Mouse (Mus musculus): ENCODE measurements around the gene Wdr61. TPM values are rescaled to one million over a fixed set of nuclear protein-coding genes. Genes with fewer than 3 reads are reported as not detected.

Wdr61 gene
- polyA plus RNA-seq, 1 experiment from 2014 or later = 152 TPM

DNA sequence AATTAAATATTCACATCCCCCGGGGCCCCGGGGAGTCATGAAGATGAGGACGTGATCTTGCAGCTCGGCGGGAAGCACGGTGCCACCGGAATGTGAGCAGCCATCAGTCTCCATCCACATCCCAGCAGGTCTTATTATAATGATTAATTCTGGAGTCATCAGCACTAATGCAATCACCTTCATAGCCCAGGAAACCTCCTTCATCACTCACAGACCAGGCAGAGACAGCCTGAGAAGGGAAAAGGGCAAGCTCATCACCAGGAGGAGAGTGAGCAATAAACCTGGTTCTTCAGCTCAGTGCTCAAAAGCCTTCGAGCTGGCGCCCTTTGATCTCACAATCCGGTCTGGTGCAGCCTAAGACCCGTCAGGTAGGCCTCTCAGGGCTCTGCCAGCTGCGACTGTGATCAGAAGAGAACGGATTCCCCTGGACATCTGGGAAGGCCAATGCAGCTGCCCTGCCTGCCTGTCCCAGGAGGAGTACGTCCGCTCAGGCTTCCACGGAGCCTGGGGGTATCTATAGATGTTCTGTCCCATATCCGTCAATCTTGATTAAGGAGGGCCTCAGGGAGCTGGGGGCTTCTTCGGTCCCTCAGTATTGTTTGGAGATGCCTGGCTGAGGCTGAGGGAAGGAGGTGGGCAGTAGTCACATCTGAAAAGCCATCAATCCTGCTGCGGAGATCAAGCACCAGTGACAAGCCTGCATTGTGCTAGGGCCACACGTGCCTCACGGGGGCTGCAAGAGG, 18.1 kb upstream of the Wdr61 start:
- Histone ChIP-seq H3K36me3 (no peaks in the 10 kb centered on the region), H3K9me3 (no peaks in the 10 kb centered on the region), H3K4me3 (replicated peaks) (no peak overlapping the region), H3K9ac (no peak overlapping the region), H3K4me2 (replicated peaks) (no peak overlapping the region), H3K4me1 (replicated peaks) (no peaks in the 10 kb centered on the region; the same call in 1 of the 2 replicates), H3K27ac (no peak overlapping the region), H3K27me3 (replicated peaks) (no peaks in the 10 kb centered on the region)
- 31% methylated on average over 21 of the region's 21 CpGs for WGBS
- peak; percentile 47; the same call in 1 of the 2 replicates for ATAC-seq

DNA sequence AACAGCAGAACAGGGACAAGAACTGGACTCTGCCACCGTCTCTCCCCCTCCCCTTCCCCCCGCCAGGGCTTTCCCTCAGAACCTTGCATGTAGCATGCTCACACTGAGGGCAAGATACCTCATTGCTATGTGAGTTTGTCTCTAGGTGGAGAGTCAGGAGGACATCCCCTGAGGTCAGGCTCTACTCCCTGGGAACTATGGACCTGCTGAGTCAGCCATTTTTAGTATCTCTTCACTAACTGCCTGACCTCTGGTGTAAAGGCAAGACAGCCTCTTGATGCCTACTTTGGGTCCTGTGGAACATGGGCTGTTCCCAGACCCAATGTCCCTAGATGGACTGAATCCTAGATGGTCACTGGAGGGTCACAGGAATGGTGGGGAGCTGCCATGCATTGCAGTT, 17.4 kb upstream of the Wdr61 start:
- no peaks in the 10 kb centered on the region; the same call in 1 of the 2 replicates for H3K4me1 ChIP-seq (replicated peaks)
- no peaks in the 10 kb centered on the region for H3K36me3 ChIP-seq
- no peaks in the 10 kb centered on the region for H3K9me3 ChIP-seq
- no peak overlapping the region for H3K4me2 ChIP-seq (replicated peaks)
- H3K9ac ChIP-seq = no peak overlapping the region
- H3K27ac ChIP-seq = no peak overlapping the region
- H3K27me3 ChIP-seq (replicated peaks) = no peaks in the 10 kb centered on the region
- no peak overlapping the region for H3K4me3 ChIP-seq (replicated peaks)
- 84% methylated on average over 2 of the region's 2 CpGs for WGBS
- ATAC-seq = no peak

DNA sequence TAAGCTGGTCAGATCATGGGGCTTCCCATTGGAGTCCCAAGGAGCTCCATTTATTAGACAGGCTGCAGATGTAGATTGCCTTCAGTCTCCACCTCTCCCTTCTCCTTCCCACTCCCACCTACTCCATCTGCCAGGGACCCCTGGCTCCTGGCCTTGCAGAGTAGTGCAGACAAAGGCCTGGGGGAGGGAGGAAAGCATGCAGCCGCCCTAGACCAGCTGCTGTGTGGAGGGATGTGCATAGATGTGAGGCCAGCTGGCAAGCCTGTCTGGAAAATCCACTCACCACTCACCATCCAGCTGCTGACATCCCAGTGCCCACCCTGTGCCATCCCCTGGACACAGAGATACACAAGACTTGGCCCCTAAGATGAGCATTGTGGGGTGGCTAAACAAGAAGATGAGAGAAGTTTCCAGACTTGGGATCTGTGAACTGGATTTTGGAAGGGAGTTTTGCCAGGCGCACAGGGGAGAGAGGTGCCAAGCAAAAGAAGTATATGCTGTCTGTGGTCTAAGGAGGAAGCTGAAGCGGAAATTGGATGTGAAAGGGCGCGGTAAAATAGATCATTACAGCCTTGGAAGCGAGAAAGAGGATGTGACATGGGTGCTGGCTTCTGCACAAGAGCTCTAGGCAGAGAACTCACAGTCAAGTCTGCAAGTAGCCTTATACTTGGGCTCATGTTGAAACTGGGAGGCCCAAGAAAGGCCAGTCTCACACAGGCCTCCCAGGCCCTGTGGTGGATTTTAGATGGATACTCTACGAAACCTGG, 16.1 kb upstream of the Wdr61 start:
- no peak overlapping the region for H3K4me2 ChIP-seq (replicated peaks)
- H3K36me3 ChIP-seq = no peaks in the 10 kb centered on the region
- WGBS = 84% methylated on average over 7 of the region's 7 CpGs
- no peak overlapping the region for H3K9ac ChIP-seq
- no peaks in the 10 kb centered on the region; the same call in 1 of the 2 replicates for H3K4me1 ChIP-seq (replicated peaks)
- no peak overlapping the region for H3K4me3 ChIP-seq (replicated peaks)
- H3K27ac ChIP-seq = no peak overlapping the region
- no peaks in the 10 kb centered on the region for H3K27me3 ChIP-seq (replicated peaks)
- ATAC-seq = no peak
- H3K9me3 ChIP-seq = no peaks in the 10 kb centered on the region

DNA sequence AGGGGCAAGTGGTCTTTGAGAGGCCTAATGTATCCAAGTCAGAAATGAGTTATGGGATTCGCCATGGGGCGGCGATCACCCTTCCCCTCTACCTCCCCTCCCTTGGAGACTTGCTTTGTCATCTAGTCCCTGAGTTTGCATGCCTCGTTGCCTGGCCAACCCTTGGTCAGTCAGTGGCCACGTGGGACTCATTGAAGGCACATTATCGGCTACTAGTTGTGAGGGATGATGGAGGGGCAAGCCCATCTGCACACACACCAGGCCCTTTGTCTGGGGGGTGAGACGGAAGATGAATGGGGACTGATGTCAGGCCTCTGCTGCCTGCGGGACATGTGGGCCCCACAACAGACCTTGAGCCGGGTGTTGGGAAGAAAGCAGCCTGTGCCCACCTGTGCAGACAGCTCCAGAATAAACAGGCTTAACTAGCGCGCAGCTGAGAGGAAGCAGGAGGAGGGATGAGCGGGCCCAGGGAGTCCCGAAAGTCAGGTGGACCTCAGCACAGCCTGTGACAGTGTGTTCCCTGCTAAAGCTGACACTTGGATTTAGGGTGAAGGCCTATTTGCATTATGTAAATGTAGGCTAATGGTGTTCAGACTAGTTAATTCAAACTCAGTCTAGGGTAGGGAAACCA, 11.5 kb upstream of the Wdr61 start:
- H3K36me3 ChIP-seq = no peaks in the 10 kb centered on the region
- no peaks in the 10 kb centered on the region for H3K27me3 ChIP-seq (replicated peaks)
- H3K4me3 ChIP-seq (replicated peaks) = no peak overlapping the region
- peak; percentile 49; the same call in 1 of the 2 replicates for ATAC-seq
- H3K27ac ChIP-seq = no peak overlapping the region
- H3K4me2 ChIP-seq (replicated peaks) = no peak overlapping the region
- no peaks in the 10 kb centered on the region for H3K9me3 ChIP-seq
- H3K9ac ChIP-seq = no peak overlapping the region
- 51% methylated on average over 13 of the region's 13 CpGs for WGBS
- no peaks in the 10 kb centered on the region for H3K4me1 ChIP-seq (replicated peaks)

DNA sequence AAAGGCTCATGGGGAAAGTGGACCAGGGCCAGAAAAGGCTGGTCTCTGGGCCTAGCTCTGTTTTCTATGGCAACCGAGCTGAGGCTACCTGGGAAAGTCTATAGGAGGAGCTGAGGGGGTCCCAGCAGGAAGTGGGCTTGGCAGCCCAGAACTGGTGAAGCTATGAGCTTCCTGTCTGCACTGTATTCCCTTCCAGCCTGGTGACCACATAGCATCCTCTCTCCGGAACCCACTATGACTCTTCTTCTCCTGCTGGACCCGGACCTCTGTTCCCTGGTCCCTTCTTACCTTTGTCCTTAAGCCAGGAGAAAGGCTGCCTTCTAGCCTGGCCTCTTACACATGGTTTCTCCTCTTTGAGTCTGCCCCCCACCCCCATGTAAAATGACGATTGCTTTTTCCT, 9.6 kb upstream of the Wdr61 start:
- H3K4me3 ChIP-seq (replicated peaks) = no peak overlapping the region
- 86% methylated on average over 4 of the region's 4 CpGs for WGBS

DNA sequence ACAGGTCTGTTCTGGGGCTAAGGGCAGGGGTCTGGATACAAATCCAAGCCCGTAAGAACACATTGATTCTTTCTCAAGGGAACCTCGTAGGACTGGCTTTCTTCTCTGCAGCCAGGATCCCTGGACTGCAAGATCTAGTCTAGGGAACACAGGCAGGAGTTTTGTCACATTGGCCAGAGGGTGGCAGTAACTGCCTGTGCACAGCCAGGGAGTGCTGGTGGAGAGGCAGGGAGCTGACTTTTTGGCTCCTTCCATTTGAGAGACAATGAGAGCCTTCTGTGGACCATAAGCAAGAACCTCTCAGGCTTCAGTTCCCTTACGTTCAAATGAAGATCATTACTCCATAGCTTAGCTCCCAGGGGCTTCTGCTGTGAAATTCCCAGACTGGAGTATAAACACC, 4.1 kb upstream of the Wdr61 start:
- no peak overlapping the region for H3K4me2 ChIP-seq (replicated peaks)
- H3K36me3 ChIP-seq = no peaks in the 10 kb centered on the region
- no peak overlapping the region for H3K4me3 ChIP-seq (replicated peaks)
- H3K9ac ChIP-seq = no peak overlapping the region; the same call in 1 of the 2 replicates
- no peak for ATAC-seq
- no peaks in the 10 kb centered on the region for H3K9me3 ChIP-seq
- H3K4me1 ChIP-seq (replicated peaks) = peaks cover under 1% of the 10 kb centered on the region; the same call in 1 of the 2 replicates
- H3K27ac ChIP-seq = no peak overlapping the region
- no peaks in the 10 kb centered on the region for H3K27me3 ChIP-seq (replicated peaks)
- 28% methylated on average over 3 of the region's 3 CpGs for WGBS

More for the DNA sequence above, 9.6 kb upstream of the Wdr61 start:
- Histone ChIP-seq H3K4me2 (replicated peaks) (no peak overlapping the region), H3K4me1 (replicated peaks) (no peaks in the 10 kb centered on the region), H3K27ac (no peak overlapping the region), H3K9me3 (no peaks in the 10 kb centered on the region), H3K36me3 (no peaks in the 10 kb centered on the region), H3K9ac (no peak overlapping the region), H3K27me3 (replicated peaks) (no peaks in the 10 kb centered on the region)
- no peak for ATAC-seq

DNA sequence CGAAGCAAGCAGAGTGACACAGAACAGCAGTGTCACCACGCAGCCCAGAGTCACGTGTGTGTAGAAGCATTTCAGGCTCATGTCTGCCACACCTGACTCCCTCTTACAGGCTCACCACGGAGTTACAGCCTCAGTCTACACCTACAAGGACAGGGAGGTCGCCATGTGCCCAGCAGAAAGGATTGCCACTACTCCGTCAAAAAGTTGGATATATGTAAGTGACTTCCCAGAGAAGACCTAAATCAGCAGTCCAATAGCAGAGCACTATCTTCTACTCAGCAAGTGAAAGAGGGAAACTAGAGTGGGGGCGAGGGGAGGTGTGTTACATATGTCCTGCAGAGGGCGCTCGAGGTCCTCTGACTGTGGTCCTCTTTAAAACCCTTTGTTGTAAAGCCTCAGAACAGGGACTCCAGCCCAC, 2.0 kb upstream of the Wdr61 start:
- H3K27me3 ChIP-seq (replicated peaks) = no peaks in the 10 kb centered on the region
- H3K9me3 ChIP-seq = no peaks in the 10 kb centered on the region
- 0 out of 2 replicates have a peak, but pooled peaks have one; percentile 2 for ATAC-seq
- H3K9ac ChIP-seq = no peak overlapping the region
- no peak overlapping the region for H3K27ac ChIP-seq
- H3K4me1 ChIP-seq (replicated peaks) = peaks cover 4% of the 10 kb centered on the region; the same call in 1 of the 2 replicates
- H3K4me2 ChIP-seq (replicated peaks) = 0 out of 2 replicates have a peak overlapping the region, but pooled peaks have one; percentile 22
- H3K4me3 ChIP-seq (replicated peaks) = no peak overlapping the region
- WGBS = 16% methylated on average over 9 of the region's 9 CpGs
- no peaks in the 10 kb centered on the region for H3K36me3 ChIP-seq

DNA sequence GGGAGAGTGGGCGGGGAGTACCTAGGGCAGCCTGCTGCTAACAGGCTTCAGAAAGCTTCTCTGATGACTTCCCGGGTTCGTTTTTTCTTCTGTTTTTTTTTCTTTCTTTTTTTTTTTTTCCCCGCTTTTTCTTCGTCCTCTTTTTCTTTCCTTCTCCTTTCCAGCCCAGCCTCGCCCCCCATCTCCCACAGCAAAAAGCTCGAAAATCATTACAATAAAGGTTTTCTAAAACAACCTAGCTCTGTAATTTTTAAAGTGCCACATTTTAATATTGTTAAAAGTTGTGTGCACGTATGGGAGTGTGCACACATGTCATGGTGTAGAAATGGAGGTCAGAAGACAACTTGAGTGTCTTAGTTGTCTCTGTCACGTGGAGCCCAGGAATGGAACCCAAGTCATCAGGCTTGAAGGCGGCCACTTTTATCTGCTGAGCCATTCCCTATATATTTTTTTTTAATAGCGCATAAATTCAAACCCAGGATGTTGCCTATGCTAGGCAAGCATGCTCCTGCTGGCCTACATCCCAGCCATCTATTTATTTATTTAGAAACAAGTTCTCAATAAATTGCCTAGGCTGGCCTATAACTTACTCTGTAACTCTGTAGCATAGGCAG, 427 bp upstream of the Wdr61 start:
- H3K4me1 ChIP-seq (replicated peaks) = peaks cover 4% of the 10 kb centered on the region; the same call in 1 of the 2 replicates
- H3K27me3 ChIP-seq (replicated peaks) = no peaks in the 10 kb centered on the region
- no peaks in the 10 kb centered on the region for H3K9me3 ChIP-seq
- peak overlapping the region; percentile 28; the same call in 1 of the 2 replicates for H3K9ac ChIP-seq
- H3K4me2 ChIP-seq (replicated peaks) = peak overlapping the region; percentile 55
- no peaks in the 10 kb centered on the region for H3K36me3 ChIP-seq
- no peak for ATAC-seq
- H3K4me3 ChIP-seq (replicated peaks) = peak overlapping the region; percentile 70
- WGBS = 18% methylated on average over 11 of the region's 11 CpGs
- H3K27ac ChIP-seq = no peak overlapping the region

DNA sequence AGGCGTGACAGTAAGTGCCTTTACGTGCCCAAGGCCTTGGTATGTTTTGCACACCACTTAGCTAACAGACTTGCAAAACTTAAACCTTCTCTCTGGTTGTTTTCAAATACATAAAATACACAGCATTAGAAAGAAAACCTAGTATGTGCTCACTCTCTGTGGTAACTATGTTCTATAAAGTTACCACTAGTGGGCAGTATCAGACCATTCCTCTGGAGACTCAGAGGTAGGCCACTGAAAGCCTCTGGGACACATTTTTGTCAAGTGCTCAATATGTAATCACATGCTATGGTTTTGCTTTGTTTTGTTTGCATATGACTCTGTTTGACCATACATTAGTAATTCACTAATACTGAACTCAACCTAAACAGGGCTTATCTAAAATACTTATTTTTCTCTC, 2.2 kb downstream of the Wdr61 start:
- Histone ChIP-seq H3K4me3 (replicated peaks) (no peak overlapping the region), H3K4me1 (replicated peaks) (peaks cover 4% of the 10 kb centered on the region; the same call in 1 of the 2 replicates), H3K9me3 (no peaks in the 10 kb centered on the region), H3K27me3 (replicated peaks) (no peaks in the 10 kb centered on the region), H3K36me3 (peaks cover 3% of the 10 kb centered on the region), H3K9ac (no peak overlapping the region), H3K4me2 (replicated peaks) (no peak overlapping the region), H3K27ac (no peak overlapping the region)
- no peak for ATAC-seq
- WGBS = 88% methylated on average over 2 of the region's 2 CpGs

DNA sequence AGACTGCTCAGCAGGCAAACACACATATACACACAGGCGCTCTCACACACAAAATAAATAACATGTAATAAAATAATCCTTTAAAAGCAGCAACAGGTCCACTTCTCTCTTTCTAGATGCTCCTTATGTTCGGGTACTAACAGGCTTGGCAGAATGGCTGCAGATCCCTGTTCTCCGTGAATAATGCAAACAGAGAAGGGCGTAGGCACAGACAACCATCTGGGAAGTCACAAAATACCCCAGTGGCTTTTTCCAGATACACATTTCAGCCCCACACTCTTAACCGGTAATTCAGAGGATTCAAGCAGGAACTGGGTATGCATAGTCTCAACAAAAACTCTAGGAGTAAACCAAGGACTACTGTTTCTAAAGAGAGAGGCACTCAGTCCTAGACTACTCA, 8.0 kb downstream of the Wdr61 start:
- Histone ChIP-seq H3K9ac (no peak overlapping the region), H3K27ac (no peak overlapping the region), H3K9me3 (no peaks in the 10 kb centered on the region), H3K4me3 (replicated peaks) (no peak overlapping the region), H3K36me3 (peaks cover 29% of the 10 kb centered on the region), H3K4me1 (replicated peaks) (no peaks in the 10 kb centered on the region), H3K27me3 (replicated peaks) (no peaks in the 10 kb centered on the region), H3K4me2 (replicated peaks) (no peak overlapping the region)
- no peak for ATAC-seq
- WGBS = 81% methylated on average over 5 of the region's 5 CpGs

DNA sequence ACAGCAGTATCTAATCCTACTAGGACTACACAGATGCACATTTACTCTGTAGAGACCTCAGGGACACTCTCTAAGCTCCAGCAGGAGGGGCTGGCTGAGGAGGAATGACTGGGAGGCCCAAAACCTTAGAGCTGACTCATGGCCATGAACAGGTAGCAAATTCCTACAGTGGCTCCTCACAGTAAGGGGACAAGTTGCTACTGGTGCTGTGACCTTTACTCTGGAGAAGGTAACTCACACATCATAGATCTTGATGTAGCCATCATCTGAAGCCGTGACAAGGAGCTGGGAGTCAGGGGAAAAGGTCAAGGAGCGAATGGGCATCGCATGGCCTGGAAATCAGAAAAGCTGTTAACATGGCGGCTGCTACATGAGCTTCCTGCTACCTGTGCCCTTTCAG, 11.7 kb downstream of the Wdr61 start:
- ATAC-seq = no peak
- Histone ChIP-seq H3K4me3 (replicated peaks) (no peak overlapping the region), H3K9ac (no peak overlapping the region), H3K4me1 (replicated peaks) (no peaks in the 10 kb centered on the region), H3K27ac (no peak overlapping the region), H3K27me3 (replicated peaks) (no peaks in the 10 kb centered on the region), H3K9me3 (no peaks in the 10 kb centered on the region), H3K4me2 (replicated peaks) (no peak overlapping the region), H3K36me3 (peaks cover 41% of the 10 kb centered on the region)
- WGBS = 90% methylated on average over 4 of the region's 4 CpGs

DNA sequence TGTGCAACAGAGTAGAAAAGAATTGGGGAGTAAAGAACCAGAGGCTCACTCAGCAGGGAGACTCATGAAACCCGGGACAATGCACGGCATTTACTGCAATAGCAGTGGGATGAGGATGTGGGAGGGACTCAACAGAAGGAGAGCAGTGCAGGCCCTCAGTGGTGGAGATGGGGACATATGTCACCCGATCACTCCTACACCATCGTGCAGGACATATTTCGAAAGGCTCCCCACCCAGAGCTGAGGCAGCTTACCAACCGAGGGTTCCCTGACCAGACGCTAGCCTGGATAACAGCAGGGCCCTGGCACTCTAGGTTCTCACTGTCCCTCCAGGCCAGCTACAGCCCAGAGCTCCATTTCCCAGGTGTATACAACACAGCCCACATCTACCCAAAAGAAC, 12.2 kb downstream of the Wdr61 start:
- H3K36me3 ChIP-seq = peaks cover 38% of the 10 kb centered on the region; the same call in 1 of the 2 replicates
- WGBS = 88% methylated on average over 7 of the region's 7 CpGs

More for the DNA sequence above, 12.2 kb downstream of the Wdr61 start:
- Histone ChIP-seq H3K27ac (no peak overlapping the region), H3K27me3 (replicated peaks) (no peaks in the 10 kb centered on the region), H3K9me3 (no peaks in the 10 kb centered on the region), H3K4me2 (replicated peaks) (no peak overlapping the region), H3K9ac (no peak overlapping the region), H3K4me1 (replicated peaks) (no peaks in the 10 kb centered on the region), H3K4me3 (replicated peaks) (no peak overlapping the region)
- ATAC-seq = no peak
